Mouse (Mus musculus) R1 (cell line): Measurements from ENCODE around the gene Tns3.
A peak's percentile ranks its signal among the peaks of the same experiment; 100 is the strongest.

Experiments used
- DNase-seq: peaks from one replicate; pipeline ENCODE4 v3.0.0-alpha.2; 2018; ENCODE audit warnings: low read depth, low spot score

The Tns3 gene

GRCm38 (mm10) chr11:8664393-8664743, at the start of gene Tns3:
Gene Tns3 (minus strand): TSS chr11:8664535.
- peak; percentile 37 for DNase-seq

- DNase-seq = no peak
These were observed 42.1 kb upstream of the Tns3 start for GRCm38 (mm10) chr11:8706246-8707041.

GRCm38 (mm10) chr11:8705156-8705555, 40.8 kb upstream of the Tns3 start:
- DNase-seq = no peak

- DNase-seq = no peak
These were observed 39.5 kb upstream of the Tns3 start for GRCm38 (mm10) chr11:8703876-8704275.

- DNase-seq = no peak
These were observed 38.2 kb upstream of the Tns3 start for GRCm38 (mm10) chr11:8702532-8702886.

GRCm38 (mm10) chr11:8701845-8702531, 37.7 kb upstream of the Tns3 start:
- DNase-seq = no peak

GRCm38 (mm10) chr11:8701400-8701799, 37.1 kb upstream of the Tns3 start:
- DNase-seq = no peak

GRCm38 (mm10) chr11:8700641-8701221, 36.4 kb upstream of the Tns3 start:
- no peak for DNase-seq

GRCm38 (mm10) chr11:8699777-8700176, 35.4 kb upstream of the Tns3 start:
- DNase-seq = peak; percentile 69

GRCm38 (mm10) chr11:8697670-8698069, 33.3 kb upstream of the Tns3 start:
- DNase-seq = no peak

- peak; percentile 36 for DNase-seq
These were observed 29.8 kb upstream of the Tns3 start for GRCm38 (mm10) chr11:8694096-8694495.

GRCm38 (mm10) chr11:8692536-8693471, 28.5 kb upstream of the Tns3 start:
- peak; percentile 94 for DNase-seq

- no peak for DNase-seq
These were observed 27.8 kb upstream of the Tns3 start for GRCm38 (mm10) chr11:8692162-8692535.

- no peak for DNase-seq
These were observed 27.3 kb upstream of the Tns3 start for GRCm38 (mm10) chr11:8691605-8692004.

GRCm38 (mm10) chr11:8690633-8691032, 26.3 kb upstream of the Tns3 start:
- no peak for DNase-seq

- peak; percentile 48 for DNase-seq
These were observed 25.2 kb upstream of the Tns3 start for GRCm38 (mm10) chr11:8689515-8689914.

GRCm38 (mm10) chr11:8688907-8689306, 24.6 kb upstream of the Tns3 start:
- DNase-seq = no peak

GRCm38 (mm10) chr11:8686501-8686900, 22.2 kb upstream of the Tns3 start:
- DNase-seq = no peak

GRCm38 (mm10) chr11:8686061-8686460, 21.7 kb upstream of the Tns3 start:
- DNase-seq = no peak

- DNase-seq = no peak
These were observed 20.9 kb upstream of the Tns3 start for GRCm38 (mm10) chr11:8685195-8685594.

- no peak for DNase-seq
These were observed 19.9 kb upstream of the Tns3 start for GRCm38 (mm10) chr11:8684262-8684661.

GRCm38 (mm10) chr11:8681356-8681755, 17.0 kb upstream of the Tns3 start:
- no peak for DNase-seq
